Mouse (Mus musculus): ENCODE measurements around the gene Ndufs2.

Gene Ndufs2

GRCm38 (mm10) chr1:171226780-171227179, 24.4 kb downstream of the Ndufs2 start:
- DNase-seq = no peak

GRCm38 (mm10) chr1:171224857-171225256, 26.3 kb downstream of the Ndufs2 start, which contains the start of gene Apoa2:
Gene Apoa2 (plus strand): TSS chr1:171225054.
- no peak for DNase-seq

- DNase-seq = no peak
Observed at GRCm38 (mm10) chr1:171223796-171224195, 27.4 kb downstream of the Ndufs2 start.

- DNase-seq = no peak
Observed at GRCm38 (mm10) chr1:171223168-171223567, 28.0 kb downstream of the Ndufs2 start.

- DNase-seq = peak; percentile 70
Observed at GRCm38 (mm10) chr1:171222238-171223155, 28.7 kb downstream of the Ndufs2 start, which contains the start of gene Tomm40l. Gene Tomm40l (minus strand): TSS chr1:171222514.

- no peak for DNase-seq
Observed at GRCm38 (mm10) chr1:171221281-171222193, 29.7 kb downstream of the Ndufs2 start.

- peak; percentile 95 for DNase-seq
Observed at GRCm38 (mm10) chr1:171220871-171221270, 30.3 kb downstream of the Ndufs2 start.

GRCm38 (mm10) chr1:171216241-171216955, 34.8 kb downstream of the Ndufs2 start:
- DNase-seq = no peak

- DNase-seq = no peak
Observed at GRCm38 (mm10) chr1:171213801-171214496, 37.2 kb downstream of the Ndufs2 start, which contains the start of gene Nr1i3. Gene Nr1i3 (plus strand): TSS chr1:171213970.

GRCm38 (mm10) chr1:171212854-171213253, 38.3 kb downstream of the Ndufs2 start:
- no peak for DNase-seq

- no peak for DNase-seq
Observed at GRCm38 (mm10) chr1:171209409-171209808, 41.8 kb downstream of the Ndufs2 start.

GRCm38 (mm10) chr1:171205704-171206493, 45.3 kb downstream of the Ndufs2 start:
- no peak for DNase-seq

GRCm38 (mm10) chr1:171204249-171204644, 46.9 kb downstream of the Ndufs2 start:
- DNase-seq = no peak

- no peak for DNase-seq
Observed at GRCm38 (mm10) chr1:171203471-171204248, 47.5 kb downstream of the Ndufs2 start.

- no peak for DNase-seq
Observed at GRCm38 (mm10) chr1:171200769-171201168, 50.4 kb downstream of the Ndufs2 start.

GRCm38 (mm10) chr1:171199532-171199931, 51.7 kb downstream of the Ndufs2 start:
- no peak for DNase-seq

- peak; percentile 47 for DNase-seq
Observed at GRCm38 (mm10) chr1:171195887-171196397, 55.2 kb downstream of the Ndufs2 start, which contains the start of gene Pcp4l1. Gene Pcp4l1 (minus strand): TSS chr1:171196268.

GRCm38 (mm10) chr1:171195046-171195822, 56.0 kb downstream of the Ndufs2 start:
- no peak for DNase-seq

Measured in right cerebral cortex, postnatal 4 days (tissue).